Mouse (Mus musculus) intestine, postnatal 0 days (tissue): ENCODE results near the gene Morn1. TPM values are rescaled to one million over a fixed set of nuclear protein-coding genes. Genes with fewer than 3 reads are reported as not detected.

Experiments
- ATAC-seq: fragments of 200-750 bp; cut with Nextera tagmentation; 2 replicates; pipeline ENCODE4 v1.8.0; 2017; ENCODE audit warnings: mild to moderate bottlenecking, moderate TSS enrichment, moderate library complexity
- H3K27ac ChIP-seq: fragments of 300-500 bp; sonication (generic); 2 replicates; pipeline ENCODE4 v1.5.1; 2014; ENCODE audit warnings: mild to moderate bottlenecking, low read depth, low read length, moderate library complexity
- H3K27me3 ChIP-seq: fragments of 300-500 bp; sonication (generic); replicated peaks from 2 replicates; pipeline ENCODE4 v1.6.1; 2014; ENCODE audit warnings: low read length, mixed read lengths; ENCODE audit not compliant: control insufficient read depth, insufficient read depth
- H3K36me3 ChIP-seq: fragments of 300-500 bp; sonication (generic); 2 replicates; pipeline ENCODE4 v1.6.1; 2014; ENCODE audit warnings: mild to moderate bottlenecking, moderate library complexity; ENCODE audit not compliant: control insufficient read depth, insufficient read depth
- H3K4me1 ChIP-seq: fragments of 300-500 bp; sonication (generic); replicated peaks from 2 replicates; pipeline ENCODE4 v1.6.1; 2014; ENCODE audit warnings: antibody characterized with exemption, low read length, mixed read lengths; ENCODE audit not compliant: control insufficient read depth, insufficient read depth
- H3K4me2 ChIP-seq: fragments of 300-500 bp; sonication (generic); replicated peaks from 2 replicates; pipeline ENCODE4 v1.6.1; 2014; ENCODE audit warnings: low read depth, mild to moderate bottlenecking, moderate library complexity
- H3K4me3 ChIP-seq: fragments of 300-500 bp; sonication (generic); 2 replicates; pipeline ENCODE4 v1.5.1; 2014; ENCODE audit warnings: low read depth, low read length
- H3K9ac ChIP-seq: fragments of 300-500 bp; sonication (generic); 2 replicates; pipeline ENCODE4 v1.6.1; 2014; ENCODE audit warnings: mild to moderate bottlenecking, low read depth, low read length
- H3K9me3 ChIP-seq: fragments of 300-500 bp; sonication (generic); 2 replicates; pipeline ENCODE4 v1.6.1; 2016; ENCODE audit warnings: mixed run types; ENCODE audit not compliant: control insufficient read depth
- CTCF ChIP-seq: sonication (generic); IDR thresholded peaks from 2 replicates; pipeline ENCODE4 v1.5.1; 2016; ENCODE audit warnings: low read depth, mild to moderate bottlenecking, control low read depth, antibody characterized with exemption, moderate library complexity
- WGBS: fragments of 180-500 bp; shearing (Covaris S2); extraction: QIAGEN DNeasy Blood & Tissue Kit; methylation state at CpG from one replicate; pipeline ENCODE4 v1.1.7; 2014; 5-methylcytosine and 5-hydroxymethylcytosine counted together
- polyA plus RNA-seq: library from polyadenylated mRNA; unstranded; fragments of >200 nt; fragmentation: Nextera tagmentation; extraction: Ambion mirVana; gene quantifications from 2 replicates; pipeline ENCODE4 v1.2.1, GENCODE M21; 2015

Morn1 gene
- polyA plus RNA-seq, 1 experiment from 2014 or later, result 2.2 TPM

DNA sequence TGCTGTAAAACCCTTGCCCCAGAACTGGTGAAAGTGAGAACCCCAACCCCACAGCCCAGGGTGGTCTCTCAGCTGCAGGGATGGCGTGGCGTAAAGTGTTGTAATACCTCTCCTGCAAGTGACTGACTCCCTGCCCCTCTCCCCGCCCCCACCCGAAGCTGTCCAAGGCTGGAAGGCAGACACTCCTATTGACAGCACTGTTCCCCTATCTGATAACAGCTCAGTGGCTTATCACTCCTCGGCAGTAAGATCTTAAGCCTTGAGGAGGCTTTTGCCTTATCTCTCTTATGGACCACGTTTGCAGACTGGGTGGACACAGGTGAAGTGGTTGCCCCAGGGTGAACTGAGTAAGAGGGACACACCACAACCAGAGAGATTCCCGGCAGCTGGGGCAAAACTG is 38.9 kb downstream of the Morn1 start:
- WGBS, result 23% methylated on average over 7 of the region's 7 CpGs
- no peak overlapping the region for H3K9ac ChIP-seq
- peaks cover 7% of the 10 kb centered on the region; the same call in 1 of the 2 replicates for H3K4me1 ChIP-seq
- H3K4me3 ChIP-seq, result no peak overlapping the region
- no peaks in the 10 kb centered on the region for H3K9me3 ChIP-seq
- no peak for ATAC-seq
- no peak overlapping the region for H3K27ac ChIP-seq
- no peaks in the 10 kb centered on the region for H3K36me3 ChIP-seq
- no peaks in the 10 kb centered on the region for H3K27me3 ChIP-seq
- TF ChIP-seq CTCF, result no peak
- H3K4me2 ChIP-seq, result no peak overlapping the region

DNA sequence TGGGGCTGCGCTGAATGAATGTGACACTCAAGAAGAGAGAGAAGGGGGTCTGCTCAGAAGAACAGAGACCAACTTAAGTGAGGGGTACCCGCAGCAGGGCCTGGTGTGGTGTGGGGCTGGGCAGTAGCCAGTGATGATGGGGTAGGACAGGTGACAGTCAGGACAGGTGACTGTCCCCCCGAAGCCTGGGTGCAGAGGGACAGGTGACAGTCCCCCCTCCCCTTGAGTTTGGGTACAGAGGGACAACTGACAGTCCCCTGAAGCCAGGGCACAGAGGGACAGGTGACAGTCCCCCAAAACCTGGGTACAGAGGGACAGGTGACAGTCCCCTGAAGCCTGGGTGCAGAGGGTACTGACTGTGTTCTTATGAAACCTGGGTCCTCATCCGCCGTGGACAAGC is 39.8 kb downstream of the Morn1 start:
- no peak for TF ChIP-seq CTCF
- no peaks in the 10 kb centered on the region for H3K36me3 ChIP-seq
- no peak overlapping the region for H3K9ac ChIP-seq
- no peaks in the 10 kb centered on the region for H3K27me3 ChIP-seq
- no peak overlapping the region for H3K4me2 ChIP-seq
- 89% methylated on average over 5 of the region's 5 CpGs for WGBS
- H3K4me1 ChIP-seq, result peaks cover 7% of the 10 kb centered on the region; the same call in 1 of the 2 replicates
- no peak for ATAC-seq
- no peak overlapping the region for H3K27ac ChIP-seq
- H3K9me3 ChIP-seq, result no peaks in the 10 kb centered on the region
- H3K4me3 ChIP-seq, result no peak overlapping the region

DNA sequence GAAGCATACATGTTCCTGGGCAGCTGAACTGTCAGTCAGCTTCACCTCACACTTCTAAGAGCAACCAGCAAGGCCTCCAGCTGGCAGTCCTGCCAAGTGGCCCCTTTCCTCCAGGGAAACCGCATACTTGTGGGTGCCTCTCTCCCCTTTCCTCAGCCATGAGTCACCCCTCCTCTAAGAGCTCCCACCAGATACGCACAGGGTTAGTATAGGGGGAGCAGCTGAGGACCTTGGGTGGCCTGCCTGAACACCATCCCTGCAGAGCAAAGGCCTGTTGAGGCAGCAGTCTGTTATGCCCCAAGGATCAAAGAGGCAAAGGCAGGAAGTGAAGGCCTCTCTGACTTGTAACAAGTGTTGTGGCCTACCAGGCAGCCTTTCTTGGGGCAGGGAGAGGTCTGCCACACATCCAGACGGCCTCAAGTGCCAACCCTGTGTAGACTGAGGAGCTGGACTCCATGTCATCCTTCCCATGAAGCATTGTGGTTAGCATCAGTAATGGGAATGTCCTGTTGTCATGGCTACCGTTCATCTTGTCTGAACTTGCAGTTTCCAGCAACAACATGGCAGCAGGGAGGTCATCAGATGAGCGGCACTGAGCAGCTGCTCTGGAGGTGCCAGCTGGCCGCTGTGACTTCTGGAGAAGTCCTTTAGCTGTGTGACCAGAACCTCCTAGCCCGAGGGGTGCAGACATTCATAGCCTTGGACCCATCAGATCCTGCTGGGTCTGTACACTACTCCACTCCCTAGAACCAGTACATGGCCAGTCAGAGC is 40.4 kb downstream of the Morn1 start:
- WGBS, result 87% methylated on average over 7 of the region's 7 CpGs
- no peak for ATAC-seq

DNA sequence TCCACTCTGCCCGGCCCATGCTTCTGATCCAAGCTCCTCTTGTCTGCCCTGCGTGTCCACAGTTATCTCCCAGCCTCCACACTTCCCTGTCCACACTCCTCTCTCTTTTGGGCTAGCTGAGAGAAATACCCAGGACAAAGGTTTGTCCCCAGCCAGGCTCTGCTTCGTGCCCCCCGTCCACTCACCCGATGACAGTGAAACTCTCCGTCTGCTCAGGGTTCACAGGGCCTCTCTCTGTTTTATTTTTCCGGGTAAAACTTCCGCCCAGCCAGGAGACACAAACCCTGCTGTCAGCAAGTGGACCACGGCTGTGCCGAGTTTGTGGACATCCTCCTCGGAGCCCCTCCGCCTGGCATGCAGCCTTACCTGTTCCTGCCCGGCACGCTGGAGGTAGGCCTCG is 42.0 kb downstream of the Morn1 start:
- Histone ChIP-seq H3K9me3 (no peaks in the 10 kb centered on the region), H3K4me3 (no peak overlapping the region), H3K36me3 (no peaks in the 10 kb centered on the region), H3K27me3 (no peaks in the 10 kb centered on the region), H3K9ac (no peak overlapping the region), H3K27ac (no peak overlapping the region), H3K4me1 (0 out of 2 replicates have a peak, but pooled peaks cover 7% of the 10 kb centered on the region), H3K4me2 (no peak overlapping the region)
- TF ChIP-seq CTCF, result no peak
- WGBS, result 90% methylated on average over 15 of the region's 15 CpGs
- no peak for ATAC-seq

More for the DNA sequence above, 40.4 kb downstream of the Morn1 start:
- 0 out of 2 replicates have a peak, but pooled peaks cover 7% of the 10 kb centered on the region for H3K4me1 ChIP-seq
- no peak overlapping the region for H3K4me2 ChIP-seq
- no peak overlapping the region for H3K9ac ChIP-seq
- no peaks in the 10 kb centered on the region for H3K36me3 ChIP-seq
- no peak overlapping the region for H3K27ac ChIP-seq
- no peaks in the 10 kb centered on the region for H3K9me3 ChIP-seq
- no peak for TF ChIP-seq CTCF
- no peak overlapping the region for H3K4me3 ChIP-seq
- H3K27me3 ChIP-seq, result no peaks in the 10 kb centered on the region

DNA sequence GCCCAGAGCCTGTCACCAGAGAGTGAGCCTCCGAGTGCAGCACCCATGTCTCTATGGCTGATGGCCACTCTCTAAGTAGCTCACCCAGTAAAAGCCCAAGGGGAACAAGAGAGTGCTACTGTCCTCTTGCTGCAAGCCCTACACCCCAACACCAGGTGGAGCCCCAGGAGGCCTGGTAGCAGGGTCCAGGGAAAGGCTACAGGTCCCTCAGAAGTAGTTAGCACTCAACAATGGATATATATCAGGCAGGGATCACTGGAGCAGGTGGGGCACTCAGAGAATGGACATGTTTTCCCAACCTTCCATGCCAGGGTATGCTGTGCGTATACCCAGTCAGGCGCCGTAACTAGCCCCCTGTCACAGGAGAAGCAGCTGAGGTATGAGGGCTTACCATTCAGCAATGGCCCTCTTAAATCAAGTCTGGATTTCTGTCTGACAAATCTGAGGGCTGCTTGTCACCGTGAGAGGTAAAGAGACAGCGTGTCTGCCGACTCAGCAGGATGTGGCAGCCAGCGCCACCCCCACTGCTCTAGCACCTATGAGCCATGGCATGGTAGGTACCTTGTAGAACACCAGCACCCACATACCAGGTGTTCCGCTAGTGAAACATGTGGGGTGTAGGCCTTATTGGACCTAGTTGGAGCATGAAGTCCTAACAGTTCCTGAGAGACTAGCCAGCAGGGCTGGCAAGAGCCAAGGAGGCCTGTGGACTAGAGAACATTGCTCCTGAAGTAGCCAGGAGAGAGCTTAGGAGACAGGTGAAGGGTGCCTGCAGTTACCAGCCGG is 42.9 kb downstream of the Morn1 start:
- no peak overlapping the region for H3K4me2 ChIP-seq
- WGBS, result 93% methylated on average over 10 of the region's 10 CpGs
- ATAC-seq, result no peak
- no peaks in the 10 kb centered on the region for H3K36me3 ChIP-seq
- no peaks in the 10 kb centered on the region for H3K9me3 ChIP-seq
- no peak overlapping the region for H3K9ac ChIP-seq
- H3K27me3 ChIP-seq, result no peaks in the 10 kb centered on the region
- no peak overlapping the region for H3K27ac ChIP-seq
- H3K4me1 ChIP-seq, result 0 out of 2 replicates have a peak, but pooled peaks cover 7% of the 10 kb centered on the region
- H3K4me3 ChIP-seq, result no peak overlapping the region
- TF ChIP-seq CTCF, result peak; percentile 77

DNA sequence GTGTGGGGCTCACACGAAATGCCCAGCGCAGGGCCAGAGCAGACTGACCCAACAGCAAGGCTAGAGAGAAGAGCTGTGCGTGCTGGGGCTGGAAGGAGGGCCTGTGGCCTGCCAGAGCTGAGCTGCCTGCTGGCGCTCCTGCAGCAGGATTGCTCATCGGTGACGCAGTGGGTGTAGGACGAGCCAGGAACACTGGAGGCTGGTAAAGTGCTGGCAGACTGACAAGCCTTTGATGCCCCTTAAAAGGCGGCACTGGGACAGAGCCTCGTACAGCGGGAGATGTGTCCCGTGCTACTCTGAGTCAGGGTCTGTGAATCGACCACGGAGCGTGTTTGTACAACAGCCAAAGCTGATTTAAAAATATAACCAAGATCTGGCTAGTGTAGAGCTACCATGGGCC is 43.6 kb downstream of the Morn1 start:
- Histone ChIP-seq H3K9ac (no peak overlapping the region), H3K9me3 (no peaks in the 10 kb centered on the region), H3K4me2 (no peak overlapping the region), H3K4me3 (no peak overlapping the region), H3K27ac (no peak overlapping the region), H3K27me3 (no peaks in the 10 kb centered on the region), H3K4me1 (0 out of 2 replicates have a peak, but pooled peaks cover 5% of the 10 kb centered on the region), H3K36me3 (no peaks in the 10 kb centered on the region)
- TF ChIP-seq CTCF, result no peak
- WGBS, result 80% methylated on average over 14 of the region's 14 CpGs
- no peak for ATAC-seq
